Mouse (Mus musculus): Measurements from ENCODE around the gene Igfbp5. TPM values are rescaled to one million over a fixed set of nuclear protein-coding genes. Genes with fewer than 3 reads are reported as not detected.

The Igfbp5 gene
- total RNA-seq, 2 experiments from 2014 or later = 56.7 to 109 TPM

DNA sequence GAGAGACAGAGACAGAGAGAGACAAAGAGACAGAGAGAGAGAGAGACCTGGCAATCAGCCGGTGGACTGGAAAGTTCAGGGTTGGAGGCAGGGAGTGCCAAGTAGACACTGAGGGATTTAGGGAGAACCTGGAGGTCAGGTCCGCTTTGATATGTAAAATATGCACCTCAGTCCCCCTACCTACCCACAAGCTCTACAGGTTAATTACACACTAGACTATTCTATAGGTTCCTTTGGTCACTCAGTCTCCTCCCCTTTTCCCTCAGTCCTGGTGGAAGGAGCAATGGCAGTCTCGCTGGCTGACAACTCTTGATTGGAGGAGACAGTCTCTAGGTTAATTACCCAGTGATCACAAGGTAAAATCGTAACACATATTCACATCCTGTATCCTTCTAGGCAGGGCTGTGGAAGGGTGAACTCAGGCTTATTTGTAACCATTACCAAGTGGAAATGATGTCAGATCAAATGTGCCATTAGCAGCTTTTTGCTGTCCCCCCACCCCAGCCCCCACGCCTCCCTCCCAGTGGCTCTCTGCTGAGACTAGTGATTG, 61.5 kb downstream of the Igfbp5 start:
- DNase-seq = no peak

DNA sequence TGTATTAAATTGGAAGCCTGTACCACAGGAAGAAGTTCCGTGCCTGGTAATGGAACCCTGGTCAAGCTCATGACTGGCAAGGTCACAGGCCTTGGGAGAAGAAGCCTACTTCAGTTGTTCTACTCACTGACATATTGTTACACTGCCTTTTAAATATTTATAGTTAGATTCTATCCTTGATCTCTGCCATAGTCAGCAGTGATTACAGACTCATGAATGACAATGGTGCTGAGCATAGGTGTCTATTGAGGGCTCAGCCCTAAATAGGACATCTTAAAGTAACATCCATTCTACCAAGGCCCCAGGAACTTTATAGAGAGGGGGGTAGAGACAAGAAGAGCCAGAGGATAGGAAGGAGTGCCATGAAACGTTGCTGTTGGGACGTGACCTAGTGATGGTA, 63.6 kb downstream of the Igfbp5 start:
- no peak for DNase-seq

DNA sequence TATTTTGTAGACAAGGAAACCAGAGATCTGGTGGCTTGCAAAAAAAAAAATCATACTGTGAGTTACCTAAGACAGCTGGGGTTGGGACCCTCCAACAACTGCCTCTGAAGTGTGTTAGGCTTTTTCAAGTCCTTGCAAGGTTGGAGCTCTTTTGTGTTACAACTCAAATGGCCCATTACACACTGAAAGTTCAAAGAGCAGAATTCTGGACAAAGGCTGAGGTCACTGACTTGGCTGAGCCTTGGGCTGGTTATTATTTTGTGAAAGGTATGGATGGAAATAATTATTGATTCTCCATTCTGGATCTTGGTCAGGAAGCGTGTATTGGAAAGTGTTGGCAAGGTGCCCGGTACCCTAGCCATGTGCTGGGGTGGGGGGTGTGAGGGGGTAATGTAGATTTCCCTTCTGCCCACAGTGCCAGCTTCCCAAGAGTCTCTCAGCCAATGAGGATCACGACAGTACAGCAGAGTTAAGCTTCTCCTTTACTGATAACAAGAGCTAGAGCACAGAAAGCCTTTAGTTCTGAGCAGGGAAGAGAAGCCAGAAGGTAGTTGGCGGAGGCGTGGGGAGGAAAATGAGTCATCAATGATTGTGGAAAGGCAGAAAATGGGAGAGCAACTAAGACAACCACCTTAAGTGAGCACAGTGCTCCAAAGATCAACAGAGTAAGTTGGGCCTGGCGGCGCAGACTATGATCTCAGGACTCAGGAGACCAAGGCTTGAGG, 64.6 kb downstream of the Igfbp5 start:
- DNase-seq = no peak

DNA sequence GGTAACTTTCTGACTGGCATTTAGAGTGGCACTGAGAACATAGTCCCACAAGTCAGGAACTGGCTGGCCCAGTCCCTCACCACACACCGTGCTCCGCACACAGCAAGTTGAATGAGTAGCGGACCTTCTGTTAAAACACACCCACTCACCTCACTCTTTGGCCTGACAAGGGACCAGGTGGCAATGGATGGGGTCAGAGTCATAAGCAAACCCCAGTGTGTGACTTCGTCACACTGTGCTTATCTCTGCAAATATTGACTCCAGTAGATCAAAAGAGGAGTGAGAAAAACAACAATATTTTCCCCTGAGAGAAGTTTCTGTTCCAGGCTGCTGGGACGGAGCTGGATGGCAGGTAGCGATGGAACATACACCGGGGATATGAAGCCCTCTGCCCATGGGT, 65.4 kb downstream of the Igfbp5 start:
- DNase-seq = no peak

Other genes with a start within 250 kb of the Igfbp5 start
- not detected for gene Ankar, start 174.3 kb downstream of the Igfbp5 start, total RNA-seq (2021)
- 1,000 to 10,000 TPM in 1 of 2 experiments, 100 to 1,000 TPM in 1; 972 to 1,009 TPM for gene Rpl37a, start 163.6 kb downstream of the Igfbp5 start, total RNA-seq (2021)
- gene Igfbp2, start 50.4 kb downstream of the Igfbp5 start, total RNA-seq (2021) = 1 to 10 TPM; 1.8 to 2.0 TPM
- gene Tnp1, start 141.0 kb upstream of the Igfbp5 start, total RNA-seq (2021) = not detected

Data from adrenal gland, postnatal 36 days (tissue).